Mouse (Mus musculus): ENCODE measurements at regions not wholly inside any gene's neighbourhood (a gene's known extent, or its start where the extent isn't known, plus 50 kb on each side); places are given as distances from the start of the nearest gene placed in this dataset.
A peak's percentile ranks its signal among the peaks of the same experiment; 100 is the strongest.

- Histone ChIP-seq H3K4me1 (peaks cover 7% of the 10 kb centered on the region), H3K4me3 (no peak overlapping the region), H3K9ac (no peak overlapping the region), H3K36me3 (replicated peaks) (no peaks in the 10 kb centered on the region), H3K9me3 (no peaks in the 10 kb centered on the region), H3K4me2 (no peak overlapping the region), H3K27me3 (replicated peaks) (peaks cover 3% of the 10 kb centered on the region; the same call in 1 of the 2 replicates), H3K27ac (no peak overlapping the region)
- 78% methylated on average over 24 of the region's 24 CpGs for WGBS
- ATAC-seq (replicated peaks), result 0 out of 2 replicates have a peak, but pooled peaks have one; percentile 27
These were observed 95.8 kb downstream of the Cpn2 start for GRCm38 (mm10) chr16:30171381-30172079.

GRCm38 (mm10) chr16:30172136-30172731 is 95.1 kb downstream of the Cpn2 start:
- ATAC-seq (replicated peaks), result peak; percentile 53; the same call in 1 of the 2 replicates
- no peak overlapping the region for H3K4me2 ChIP-seq

GRCm38 (mm10) chr16:30172798-30173202 is 94.5 kb downstream of the Cpn2 start:
- Histone ChIP-seq H3K36me3 (replicated peaks) (no peaks in the 10 kb centered on the region), H3K4me2 (no peak overlapping the region), H3K27ac (no peak overlapping the region), H3K4me1 (peaks cover 7% of the 10 kb centered on the region), H3K4me3 (no peak overlapping the region), H3K9ac (no peak overlapping the region), H3K9me3 (no peaks in the 10 kb centered on the region), H3K27me3 (replicated peaks) (peaks cover 3% of the 10 kb centered on the region; the same call in 1 of the 2 replicates)
- WGBS, result 36% methylated on average over 9 of the region's 9 CpGs
- peak; percentile 43 for ATAC-seq (replicated peaks)

More at GRCm38 (mm10) chr16:30172136-30172731, 95.1 kb downstream of the Cpn2 start:
- Histone ChIP-seq H3K36me3 (replicated peaks) (no peaks in the 10 kb centered on the region), H3K27ac (no peak overlapping the region), H3K4me3 (no peak overlapping the region), H3K4me1 (peaks cover 7% of the 10 kb centered on the region), H3K27me3 (replicated peaks) (peaks cover 3% of the 10 kb centered on the region; the same call in 1 of the 2 replicates), H3K9ac (no peak overlapping the region), H3K9me3 (no peaks in the 10 kb centered on the region)
- 74% methylated on average over 13 of the region's 13 CpGs for WGBS

GRCm38 (mm10) chr16:30173953-30174874 is 93.1 kb downstream of the Cpn2 start:
- no peak overlapping the region for H3K27ac ChIP-seq
- WGBS, result 58% methylated on average over 8 of the region's 8 CpGs
- H3K4me3 ChIP-seq, result no peak overlapping the region
- H3K9me3 ChIP-seq, result no peaks in the 10 kb centered on the region
- ATAC-seq (replicated peaks), result no peak
- H3K4me2 ChIP-seq, result no peak overlapping the region
- peaks cover 7% of the 10 kb centered on the region for H3K4me1 ChIP-seq
- H3K36me3 ChIP-seq (replicated peaks), result no peaks in the 10 kb centered on the region
- H3K27me3 ChIP-seq (replicated peaks), result peaks cover 3% of the 10 kb centered on the region; the same call in 1 of the 2 replicates
- no peak overlapping the region for H3K9ac ChIP-seq

GRCm38 (mm10) chr16:30176306-30176705 is 91.0 kb downstream of the Cpn2 start:
- no peaks in the 10 kb centered on the region for H3K9me3 ChIP-seq
- H3K27me3 ChIP-seq (replicated peaks), result peaks cover 3% of the 10 kb centered on the region; the same call in 1 of the 2 replicates
- no peak overlapping the region for H3K4me3 ChIP-seq
- peaks cover 7% of the 10 kb centered on the region for H3K4me1 ChIP-seq
- no peaks in the 10 kb centered on the region for H3K36me3 ChIP-seq (replicated peaks)
- no peak overlapping the region for H3K4me2 ChIP-seq
- H3K27ac ChIP-seq, result no peak overlapping the region
- 90% methylated on average over 5 of the region's 5 CpGs for whole genome bisulfite sequencing
- ATAC-seq (replicated peaks), result no peak
- no peak overlapping the region for H3K9ac ChIP-seq

- Histone ChIP-seq H3K4me2 (no peak overlapping the region), H3K4me1 (peaks cover 3% of the 10 kb centered on the region), H3K27me3 (replicated peaks) (no peaks in the 10 kb centered on the region; the same call in 1 of the 2 replicates), H3K9me3 (no peaks in the 10 kb centered on the region), H3K27ac (no peak overlapping the region), H3K36me3 (replicated peaks) (no peaks in the 10 kb centered on the region), H3K4me3 (no peak overlapping the region), H3K9ac (no peak overlapping the region)
- 92% methylated on average over 7 of the region's 7 CpGs for WGBS
- ATAC-seq (replicated peaks), result no peak
These were observed 89.5 kb downstream of the Cpn2 start for GRCm38 (mm10) chr16:30177769-30178168.

GRCm38 (mm10) chr16:30178596-30178995 is 88.7 kb downstream of the Cpn2 start:
- no peak overlapping the region for H3K27ac ChIP-seq
- no peak overlapping the region for H3K4me3 ChIP-seq
- no peaks in the 10 kb centered on the region for H3K4me1 ChIP-seq
- H3K9ac ChIP-seq, result no peak overlapping the region
- WGBS, result 43% methylated on average over 6 of the region's 6 CpGs
- no peaks in the 10 kb centered on the region for H3K9me3 ChIP-seq
- ATAC-seq (replicated peaks), result no peak
- no peaks in the 10 kb centered on the region for H3K27me3 ChIP-seq (replicated peaks)
- H3K4me2 ChIP-seq, result no peak overlapping the region
- no peaks in the 10 kb centered on the region for H3K36me3 ChIP-seq (replicated peaks)

GRCm38 (mm10) chr16:30179504-30179976 is 87.8 kb downstream of the Cpn2 start:
- H3K4me3 ChIP-seq, result no peak overlapping the region
- no peak for ATAC-seq (replicated peaks)
- WGBS, result 83% methylated on average over 5 of the region's 5 CpGs
- H3K27ac ChIP-seq, result no peak overlapping the region
- H3K27me3 ChIP-seq (replicated peaks), result peaks cover 2% of the 10 kb centered on the region
- no peaks in the 10 kb centered on the region for H3K36me3 ChIP-seq (replicated peaks)
- H3K9me3 ChIP-seq, result no peaks in the 10 kb centered on the region
- no peak overlapping the region for H3K4me2 ChIP-seq
- H3K9ac ChIP-seq, result no peak overlapping the region
- peaks cover under 1% of the 10 kb centered on the region; the same call in 1 of the 2 replicates for H3K4me1 ChIP-seq

- Histone ChIP-seq H3K9me3 (no peaks in the 10 kb centered on the region), H3K4me1 (peaks cover 8% of the 10 kb centered on the region), H3K27me3 (replicated peaks) (peaks cover 13% of the 10 kb centered on the region), H3K36me3 (replicated peaks) (no peaks in the 10 kb centered on the region), H3K9ac (no peak overlapping the region), H3K4me2 (no peak overlapping the region), H3K27ac (no peak overlapping the region), H3K4me3 (no peak overlapping the region)
- ATAC-seq (replicated peaks), result no peak
- 58% methylated on average over 8 of the region's 8 CpGs for WGBS
These were observed 86.2 kb downstream of the Cpn2 start for GRCm38 (mm10) chr16:30181116-30181515.

GRCm38 (mm10) chr16:30184591-30185265 is 82.6 kb downstream of the Cpn2 start:
- Histone ChIP-seq H3K27ac (peak overlapping the region; percentile 14; the same call in 1 of the 2 replicates), H3K4me3 (no peak overlapping the region), H3K9me3 (no peaks in the 10 kb centered on the region), H3K4me1 (peaks cover 17% of the 10 kb centered on the region), H3K9ac (no peak overlapping the region), H3K36me3 (replicated peaks) (no peaks in the 10 kb centered on the region), H3K4me2 (no peak overlapping the region), H3K27me3 (replicated peaks) (peaks cover 38% of the 10 kb centered on the region)
- WGBS, result 27% methylated on average over 18 of the region's 18 CpGs
- ATAC-seq (replicated peaks), result peak; percentile 31; the same call in 1 of the 2 replicates

- Histone ChIP-seq H3K4me1 (peaks cover 17% of the 10 kb centered on the region), H3K27me3 (replicated peaks) (peaks cover 46% of the 10 kb centered on the region), H3K4me3 (no peak overlapping the region), H3K9me3 (no peaks in the 10 kb centered on the region), H3K9ac (no peak overlapping the region), H3K36me3 (replicated peaks) (no peaks in the 10 kb centered on the region), H3K27ac (no peak overlapping the region), H3K4me2 (no peak overlapping the region)
- 61% methylated on average over 7 of the region's 7 CpGs for WGBS
- no peak for ATAC-seq (replicated peaks)
These were observed 81.6 kb downstream of the Cpn2 start for GRCm38 (mm10) chr16:30185707-30186106.
